Mouse (Mus musculus) lung, postnatal 0 days (tissue): ENCODE data around the gene Scnn1a. TPM values are rescaled to one million over a fixed set of nuclear protein-coding genes. Genes with fewer than 3 reads are reported as not detected.
A peak's percentile ranks its signal among the peaks of the same experiment; 100 is the strongest.

ENCODE experiments used
- ATAC-seq: fragments of 200-750 bp; cut with Nextera tagmentation; 2 replicates; pipeline ENCODE4 v1.8.0; 2017; ENCODE audit warnings: moderate library complexity
- DNase-seq: peaks from one replicate; pipeline ENCODE4 v3.0.0-alpha.2; 2016; ENCODE audit warnings: low spot score
- H3K27ac ChIP-seq: fragments of 300-500 bp; sonication (generic); 2 replicates; pipeline ENCODE4 v1.5.1; 2014; ENCODE audit warnings: antibody characterized with exemption, mild to moderate bottlenecking, low read length, mixed read lengths
- H3K27me3 ChIP-seq: fragments of 300-500 bp; sonication (generic); replicated peaks from 2 replicates; pipeline ENCODE4 v1.6.1; 2014; ENCODE audit warnings: low read length, mixed read lengths; ENCODE audit not compliant: insufficient read depth
- H3K36me3 ChIP-seq: fragments of 300-500 bp; sonication (generic); 2 replicates; pipeline ENCODE4 v1.6.1; 2014; ENCODE audit warnings: low read length, mixed read lengths; ENCODE audit not compliant: insufficient read depth
- H3K4me1 ChIP-seq: fragments of 300-500 bp; sonication (generic); 2 replicates; pipeline ENCODE4 v1.6.1; 2014; ENCODE audit warnings: antibody characterized with exemption, low read depth, low read length, mixed read lengths; ENCODE audit not compliant: insufficient read depth
- H3K4me2 ChIP-seq: fragments of 300-500 bp; sonication (generic); replicated peaks from 2 replicates; pipeline ENCODE4 v1.6.1; 2014; ENCODE audit warnings: low read depth, mild to moderate bottlenecking, low read length, moderate library complexity, mixed read lengths
- H3K4me3 ChIP-seq: fragments of 300-500 bp; sonication (generic); 2 replicates; pipeline ENCODE4 v1.5.1; 2014; ENCODE audit warnings: low read depth, low read length
- H3K9ac ChIP-seq: fragments of 300-500 bp; sonication (generic); replicated peaks from 2 replicates; pipeline ENCODE4 v1.6.1; 2014; ENCODE audit warnings: low read depth, mild to moderate bottlenecking
- H3K9me3 ChIP-seq: fragments of 300-500 bp; sonication (generic); 2 replicates; pipeline ENCODE4 v1.6.1; 2016; ENCODE audit warnings: low read length, mixed read lengths
- CTCF ChIP-seq: IDR thresholded peaks from 2 replicates; pipeline ENCODE4 v1.5.1; 2016; ENCODE audit warnings: antibody characterized with exemption, mild to moderate bottlenecking
- EP300 ChIP-seq: IDR thresholded peaks from 2 replicates; pipeline ENCODE4 v1.6.1; 2016; ENCODE audit warnings: antibody characterized with exemption, mild to moderate bottlenecking, control low read depth
- WGBS: fragments of 180-500 bp; shearing (Covaris S2); extraction: QIAGEN DNeasy Blood & Tissue Kit; methylation state at CpG from one replicate; pipeline ENCODE4 v1.1.7; 2014; 5-methylcytosine and 5-hydroxymethylcytosine counted together
- polyA plus RNA-seq: library from polyadenylated mRNA; unstranded; fragments of >200 nt; fragmentation: Nextera tagmentation; extraction: Ambion mirVana; gene quantifications from 2 replicates; pipeline ENCODE4 v1.2.1, GENCODE M21; 2015

Scnn1a gene
- polyA plus RNA-seq, 1 experiment from 2014 or later: 123 TPM

DNA sequence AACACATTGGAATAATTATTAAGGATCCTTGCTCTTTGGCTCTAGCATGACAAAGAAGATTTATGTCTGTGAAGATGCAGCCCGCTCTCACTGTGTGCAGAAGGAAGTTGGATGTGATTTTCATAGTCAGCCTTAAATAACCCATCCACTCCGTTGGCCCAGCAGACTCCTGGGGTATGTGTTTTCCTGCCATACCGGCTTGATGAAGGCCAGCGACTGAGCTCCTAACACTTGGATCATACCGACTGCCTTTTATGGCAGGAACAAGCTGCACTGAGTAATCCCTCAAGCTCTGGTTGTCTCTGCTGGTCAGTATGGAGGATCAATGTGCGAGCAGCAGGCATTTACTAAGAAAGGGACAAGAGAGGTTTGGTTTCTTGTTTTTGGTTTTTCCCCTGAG is 15.0 kb upstream of the Scnn1a start:
- Histone ChIP-seq H3K9me3 (no peaks in the 10 kb centered on the region), H3K9ac (no peak overlapping the region), H3K27ac (no peak overlapping the region), H3K4me2 (no peak overlapping the region), H3K4me3 (no peak overlapping the region), H3K36me3 (peaks cover 12% of the 10 kb centered on the region), H3K4me1 (no peaks in the 10 kb centered on the region; the same call in 1 of the 2 replicates), H3K27me3 (no peaks in the 10 kb centered on the region)
- TF ChIP-seq CTCF: no peak
- no peak for TF ChIP-seq EP300
- no peak for DNase-seq
- 87% methylated on average over 6 of the region's 6 CpGs for WGBS
- no peak for ATAC-seq

DNA sequence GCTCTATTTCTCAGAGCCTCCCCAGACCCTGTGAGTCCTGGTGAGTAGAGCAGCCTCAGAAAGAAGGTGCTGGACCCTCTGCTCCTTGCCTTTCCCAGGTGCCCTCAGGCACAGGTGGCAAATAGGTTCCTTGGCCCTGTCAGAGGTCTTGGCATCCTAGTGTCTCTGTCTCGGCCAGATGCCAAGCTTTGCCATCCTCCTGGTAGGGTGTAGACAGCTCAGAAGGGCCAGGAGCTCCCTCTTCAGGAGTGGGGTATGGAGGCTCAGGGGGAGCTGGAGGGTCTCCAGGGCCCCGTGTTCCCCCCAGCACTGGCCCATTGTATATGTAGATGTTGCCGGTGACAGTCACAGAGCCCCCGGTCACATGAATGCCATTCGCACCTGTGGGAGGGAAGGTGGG is 13.4 kb upstream of the Scnn1a start:
- peaks cover 17% of the 10 kb centered on the region for H3K36me3 ChIP-seq
- H3K27ac ChIP-seq: no peak overlapping the region
- no peaks in the 10 kb centered on the region for H3K9me3 ChIP-seq
- H3K27me3 ChIP-seq: no peaks in the 10 kb centered on the region
- H3K4me2 ChIP-seq: no peak overlapping the region
- WGBS: 89% methylated on average over 5 of the region's 5 CpGs
- no peak overlapping the region for H3K4me3 ChIP-seq
- peaks cover 4% of the 10 kb centered on the region for H3K4me1 ChIP-seq
- TF ChIP-seq EP300: no peak
- no peak for TF ChIP-seq CTCF
- DNase-seq: no peak
- H3K9ac ChIP-seq: no peak overlapping the region
- no peak for ATAC-seq

DNA sequence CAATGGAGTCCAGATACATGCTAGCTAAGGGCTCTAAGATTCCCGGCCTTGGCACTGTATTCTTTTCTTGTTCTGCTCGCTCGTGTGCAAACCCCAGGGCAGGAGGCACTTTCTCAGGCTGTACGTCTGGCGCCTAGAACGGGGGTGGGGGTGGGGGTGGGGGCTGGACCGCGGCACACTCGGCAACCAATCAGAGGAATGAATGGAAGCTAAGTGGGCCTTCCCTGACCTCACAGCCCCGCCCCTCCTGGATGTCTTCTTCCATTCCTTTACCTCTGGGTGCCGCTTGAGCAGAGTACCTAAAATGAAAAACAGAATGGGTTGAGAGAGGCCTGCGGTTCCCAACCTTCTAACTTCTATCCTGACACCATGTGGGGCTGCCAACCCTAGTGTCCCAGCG is 11.5 kb upstream of the Scnn1a start:
- 31% methylated on average over 13 of the region's 13 CpGs for WGBS
- H3K36me3 ChIP-seq: peaks cover 17% of the 10 kb centered on the region
- ATAC-seq: no peak
- H3K9me3 ChIP-seq: no peaks in the 10 kb centered on the region
- H3K4me3 ChIP-seq: no peak overlapping the region
- no peaks in the 10 kb centered on the region for H3K27me3 ChIP-seq
- TF ChIP-seq CTCF (no peak), EP300 (no peak)
- no peak overlapping the region for H3K4me2 ChIP-seq
- DNase-seq: no peak
- no peak overlapping the region for H3K9ac ChIP-seq
- H3K4me1 ChIP-seq: peaks cover 9% of the 10 kb centered on the region
- H3K27ac ChIP-seq: no peak overlapping the region

DNA sequence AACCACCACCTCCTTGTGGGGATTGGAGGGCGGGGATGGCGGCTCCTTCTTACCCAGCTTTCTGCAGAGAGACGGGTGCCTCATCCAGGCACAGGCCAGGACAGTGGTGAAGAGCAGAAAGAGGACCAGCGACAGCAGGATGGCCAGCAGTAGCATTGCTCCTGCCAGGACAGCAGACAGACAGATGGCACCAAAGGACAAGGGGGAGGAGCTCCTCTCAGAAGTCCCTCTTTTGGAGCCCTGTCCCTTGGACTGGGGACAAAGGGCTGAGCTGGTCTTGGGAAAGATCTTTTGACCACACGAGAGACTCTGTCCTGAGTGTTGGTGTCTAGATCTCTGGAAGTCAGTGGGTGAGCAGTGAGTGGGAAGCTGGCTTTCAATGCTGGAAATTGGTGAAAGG is 11.1 kb upstream of the Scnn1a start:
- Histone ChIP-seq H3K36me3 (peaks cover 17% of the 10 kb centered on the region), H3K9me3 (no peaks in the 10 kb centered on the region), H3K4me1 (peaks cover 14% of the 10 kb centered on the region), H3K9ac (no peak overlapping the region), H3K27ac (no peak overlapping the region), H3K27me3 (no peaks in the 10 kb centered on the region), H3K4me3 (no peak overlapping the region), H3K4me2 (no peak overlapping the region)
- ATAC-seq (no peak), DNase-seq (no peak)
- 64% methylated on average over 5 of the region's 5 CpGs for WGBS
- TF ChIP-seq CTCF (no peak), EP300 (no peak)

DNA sequence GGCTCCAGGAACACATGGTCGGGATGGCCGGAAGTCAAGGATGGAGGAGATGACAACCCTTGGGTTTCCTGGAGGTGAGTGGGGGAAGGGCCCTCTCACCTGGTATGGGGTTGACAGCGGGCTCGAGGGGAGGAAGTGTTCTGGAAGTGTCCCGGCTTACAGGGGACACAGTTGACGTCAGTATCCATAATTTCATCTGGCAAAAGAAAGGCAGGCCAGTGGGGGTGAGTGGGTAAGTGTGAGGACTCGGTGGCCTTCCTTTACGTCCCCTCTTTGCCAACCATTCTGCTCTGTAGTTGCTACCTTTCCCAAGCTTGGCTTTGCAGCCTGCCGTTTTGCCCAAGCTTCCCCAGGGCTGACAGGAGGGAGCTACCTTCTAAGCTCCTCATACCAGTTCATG is 8.3 kb upstream of the Scnn1a start:
- TF ChIP-seq EP300 (no peak), CTCF (no peak)
- Histone ChIP-seq H3K4me3 (peak overlapping the region; percentile 71), H3K4me1 (peaks cover 17% of the 10 kb centered on the region), H3K9me3 (no peaks in the 10 kb centered on the region), H3K27ac (no peak overlapping the region), H3K36me3 (peaks cover 9% of the 10 kb centered on the region; the same call in 1 of the 2 replicates), H3K4me2 (peak overlapping the region; percentile 90), H3K9ac (peak overlapping the region; percentile 94), H3K27me3 (no peaks in the 10 kb centered on the region)
- DNase-seq (no peak), ATAC-seq (no peak)
- WGBS: 62% methylated on average over 9 of the region's 9 CpGs

DNA sequence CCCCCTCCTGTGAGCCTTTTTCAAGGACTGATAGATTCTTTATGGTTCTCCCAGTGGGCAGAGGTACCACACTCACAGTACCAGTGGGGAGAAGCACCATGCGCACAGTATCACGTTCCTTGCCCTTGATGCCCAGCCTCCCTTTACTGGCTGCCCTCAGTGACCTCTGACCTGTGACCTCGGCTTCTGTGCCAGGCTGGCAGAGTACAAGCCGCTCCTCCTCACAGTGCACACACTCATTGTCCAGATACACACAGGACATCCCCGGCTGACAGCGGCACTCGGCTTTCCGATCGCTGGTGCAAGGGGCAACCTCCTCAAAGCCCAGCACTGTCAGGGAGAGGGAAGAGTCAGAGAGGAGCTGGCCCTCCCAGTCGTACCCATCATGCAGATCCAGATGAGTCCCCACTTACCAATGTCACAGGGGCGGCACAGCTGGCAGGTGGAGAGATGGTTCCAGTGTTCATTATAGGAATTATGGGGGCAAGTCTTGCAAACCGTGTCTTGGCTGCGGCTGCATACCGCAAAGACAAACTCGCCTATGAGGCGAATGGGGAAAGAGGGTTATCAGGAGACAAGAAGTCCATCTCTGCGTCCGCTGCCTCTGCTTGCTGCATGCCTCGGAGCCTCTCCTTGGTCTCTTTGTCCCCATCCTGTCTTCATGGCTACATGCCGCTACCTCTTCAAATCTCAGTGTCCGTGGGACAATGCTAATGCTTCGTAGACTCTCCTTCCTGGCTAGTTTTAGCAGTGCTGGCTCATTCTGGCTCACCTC is 7.7 kb upstream of the Scnn1a start:
- H3K4me3 ChIP-seq: peak overlapping the region; percentile 71
- no peaks in the 10 kb centered on the region for H3K9me3 ChIP-seq
- ATAC-seq (no peak), DNase-seq (no peak)
- H3K36me3 ChIP-seq: peaks cover 7% of the 10 kb centered on the region; the same call in 1 of the 2 replicates
- H3K27me3 ChIP-seq: no peaks in the 10 kb centered on the region
- 28% methylated on average over 22 of the region's 22 CpGs for WGBS
- H3K4me1 ChIP-seq: peaks cover 17% of the 10 kb centered on the region
- TF ChIP-seq CTCF: no peak
- TF ChIP-seq EP300: no peak
- H3K4me2 ChIP-seq: peak overlapping the region; percentile 90
- H3K27ac ChIP-seq: peak overlapping the region; percentile 94
- peak overlapping the region; percentile 94 for H3K9ac ChIP-seq
